Mouse (Mus musculus): ENCODE results near the gene Tsnaxip1.

GRCm38 (mm10) chr8:105850014-105850413, 22.5 kb downstream of the Tsnaxip1 start:
- no peak for TF ChIP-seq EP300 (IDR thresholded peaks at IDR 0.05)
- TF ChIP-seq CTCF (IDR thresholded peaks at IDR 0.05), result no peak
